8 mouse cellular contexts compared by ENCODE assay signal in the genomic region with DNA sequence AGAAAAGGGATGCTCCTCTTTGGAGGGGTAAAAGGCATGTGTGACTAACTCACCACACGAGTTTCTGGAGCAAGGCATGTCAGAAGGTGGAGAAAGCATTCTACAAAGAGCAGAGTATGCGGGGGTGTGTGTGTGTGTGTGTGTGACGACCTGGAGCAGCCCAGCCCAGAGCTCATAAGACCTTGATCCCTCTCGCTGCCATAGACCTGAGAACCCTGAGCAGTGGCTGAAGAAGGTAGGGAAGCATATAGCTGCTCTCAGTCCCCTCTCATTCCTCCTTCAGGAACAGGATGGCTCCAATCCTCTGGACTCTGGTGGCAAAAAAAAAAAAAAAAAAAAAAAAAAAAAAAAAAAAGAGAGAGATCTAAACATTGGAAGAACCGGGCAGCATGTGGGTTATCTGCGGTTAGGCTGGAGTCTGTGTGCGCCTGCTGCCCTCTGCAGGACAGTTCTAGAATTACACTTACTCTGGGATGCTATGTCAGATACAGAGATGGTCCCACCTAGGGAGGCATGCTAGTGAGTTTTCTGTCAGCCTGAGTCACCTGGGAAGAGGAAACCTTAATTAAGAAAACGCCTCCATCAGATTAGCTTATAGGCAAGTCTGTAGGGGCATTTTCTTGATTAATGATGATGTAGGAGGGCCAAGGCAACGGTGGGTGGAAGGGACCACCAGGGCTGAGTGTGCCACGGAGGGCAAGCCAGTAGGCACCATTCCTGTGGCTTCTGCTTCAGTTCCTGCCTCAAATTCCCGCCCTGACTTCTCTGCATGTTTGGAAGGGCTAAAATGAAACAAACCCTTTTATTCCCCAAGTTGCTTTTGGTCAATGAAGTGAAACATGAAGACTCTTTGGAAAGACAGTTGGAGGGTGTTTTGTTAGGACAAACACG. TPM values are rescaled to one million over a fixed set of nuclear protein-coding genes. Genes with fewer than 3 reads are reported as not detected.
A peak's percentile ranks its signal among the peaks of the same experiment; 100 is the strongest.
DNase-seq lines count a peak whose midpoint lies in the region; ATAC-seq lines count a peak whose summit lies in the region.

No protein-coding gene starts in this region.

- peaks cover 42% of the 10 kb centered on the region for H3K4me1 ChIP-seq in heart, embryonic 12.5 days (replicated peaks)
- H3K4me1 ChIP-seq in forebrain, embryonic 12.5 days, result peaks cover 66% of the 10 kb centered on the region
- H3K4me1 ChIP-seq in hindbrain, embryonic 14.5 days (replicated peaks; ENCODE audit: control insufficient read depth, insufficient read depth, low read length), result peaks cover 13% of the 10 kb centered on the region; the same call in 1 of the 2 replicates
- H3K4me1 ChIP-seq in midbrain, embryonic 10.5 days, result peaks cover 79% of the 10 kb centered on the region

- H3K9me3 ChIP-seq in heart, embryonic 12.5 days (replicated peaks), result no peaks in the 10 kb centered on the region
- H3K9me3 ChIP-seq in forebrain, embryonic 12.5 days, result no peaks in the 10 kb centered on the region
- H3K9me3 ChIP-seq in hindbrain, embryonic 14.5 days (ENCODE audit: control insufficient read depth, low read length), result no peaks in the 10 kb centered on the region
- no peaks in the 10 kb centered on the region for H3K9me3 ChIP-seq in midbrain, embryonic 10.5 days (replicated peaks)

- ATAC-seq in heart, embryonic 12.5 days (ENCODE audit: insufficient number of reproducible peaks, low FRiP score), result no peak
- ATAC-seq in forebrain, embryonic 12.5 days (ENCODE audit: low FRiP score), result peak; percentile 45
- peak; percentile 55 for ATAC-seq in hindbrain, embryonic 14.5 days (ENCODE audit: low FRiP score)

- H3K27me3 ChIP-seq in heart, embryonic 12.5 days (replicated peaks), result no peaks in the 10 kb centered on the region
- H3K27me3 ChIP-seq in forebrain, embryonic 12.5 days, result no peaks in the 10 kb centered on the region
- no peaks in the 10 kb centered on the region for H3K27me3 ChIP-seq in hindbrain, embryonic 14.5 days (ENCODE audit: control insufficient read depth, insufficient read depth, low read length)
- no peaks in the 10 kb centered on the region for H3K27me3 ChIP-seq in midbrain, embryonic 10.5 days (ENCODE audit: low read depth, poor library complexity, severe bottlenecking)

- H3K27ac ChIP-seq in heart, embryonic 12.5 days (ENCODE audit: poor library complexity, severe bottlenecking), result no peak overlapping the region
- H3K27ac ChIP-seq in forebrain, embryonic 12.5 days, result peak overlapping the region; percentile 59; the same call in 1 of the 2 replicates
- H3K27ac ChIP-seq in hindbrain, embryonic 14.5 days, result peak overlapping the region; percentile 52; the same call in 1 of the 2 replicates
- peak overlapping the region; percentile 79; the same call in 1 of the 2 replicates for H3K27ac ChIP-seq in midbrain, embryonic 10.5 days (replicated peaks)

- H3K4me3 ChIP-seq in heart, embryonic 12.5 days, result no peak overlapping the region
- no peak overlapping the region for H3K4me3 ChIP-seq in forebrain, embryonic 12.5 days (replicated peaks)
- no peak overlapping the region for H3K4me3 ChIP-seq in hindbrain, embryonic 14.5 days (replicated peaks; ENCODE audit: low read length)
- no peak overlapping the region for H3K4me3 ChIP-seq in midbrain, embryonic 10.5 days

- H3K9ac ChIP-seq in heart, embryonic 12.5 days, result no peak overlapping the region
- H3K9ac ChIP-seq in forebrain, embryonic 12.5 days, result no peak overlapping the region
- no peak overlapping the region for H3K9ac ChIP-seq in hindbrain, embryonic 14.5 days

- DNase-seq in heart, adult 8-10 months (ENCODE audit: low spot score), result peak; percentile 77
- peak; percentile 61 for DNase-seq in c-Kit-positive CD71-positive TER-119-positive erythroid progenitor cells, embryonic 14.5 days (ENCODE audit: low spot score)
- DNase-seq in hindbrain, embryonic 14.5 days (ENCODE audit: low spot score), result peak; percentile 95
- peak; percentile 88 for DNase-seq in left cerebral cortex, adult 18-20 months (ENCODE audit: low spot score in 2 of 2)
- DNase-seq in midbrain, embryonic 10.5 days (ENCODE audit: low spot score), result peak; percentile 78
- peak; percentile 37 for DNase-seq in spleen, adult 12 weeks (ENCODE audit: low spot score)

- H3K4me2 ChIP-seq in heart, embryonic 12.5 days, result no peak overlapping the region
- H3K4me2 ChIP-seq in forebrain, embryonic 12.5 days, result no peak overlapping the region
- no peak overlapping the region for H3K4me2 ChIP-seq in hindbrain, embryonic 14.5 days (replicated peaks)

- peaks cover 15% of the 10 kb centered on the region for H3K36me3 ChIP-seq in heart, embryonic 12.5 days
- H3K36me3 ChIP-seq in forebrain, embryonic 12.5 days (replicated peaks), result peaks cover 37% of the 10 kb centered on the region
- H3K36me3 ChIP-seq in hindbrain, embryonic 14.5 days (replicated peaks; ENCODE audit: control insufficient read depth, insufficient read depth), result peaks cover 26% of the 10 kb centered on the region
- H3K36me3 ChIP-seq in midbrain, embryonic 10.5 days, result peaks cover 55% of the 10 kb centered on the region

- 34% methylated on average over 12 of the region's 12 CpGs for WGBS in heart, embryonic 12.5 days
- WGBS in forebrain, embryonic 12.5 days, result 25% methylated on average over 12 of the region's 12 CpGs
- 19% methylated on average over 12 of the region's 12 CpGs for WGBS in hindbrain, embryonic 14.5 days
- 32% methylated on average over 12 of the region's 12 CpGs for WGBS in midbrain, embryonic 10.5 days

RNA-seq across cellular contexts. Expression of gene Rgma, which starts 47.2 kb away (rescaled TPM):
- 10 to 100 TPM; 52.3 to 84.3 (median 65.6) TPM for total RNA-seq in heart, adult 8-10 months (2022)
- polyA plus RNA-seq in heart, embryonic 12.5 days (2016; fragmentation: Nextera tagmentation; extraction: Ambion mirVana), result 3.5 and 3.7 TPM in 2 replicates
- polyA plus RNA-seq in forebrain, embryonic 12.5 days (2016; fragmentation: Nextera tagmentation; extraction: Ambion mirVana), result 37.3 and 42.3 TPM in 2 replicates
- 46.3 and 46.7 TPM in 2 replicates for polyA plus RNA-seq in hindbrain, embryonic 14.5 days (2014; fragmentation: Nextera tagmentation; extraction: Ambion mirVana)
- 10 to 100 TPM; 51.3 to 55.2 TPM for total RNA-seq in left cerebral cortex, adult 18-20 months (2021)
- polyA plus RNA-seq in midbrain, embryonic 10.5 days (2016; fragmentation: Nextera tagmentation; extraction: Ambion mirVana), result 51.2 and 65.4 TPM in 2 replicates

Comparison
In these comparisons a context has a peak if more than half of its experiments do, and no peak if none do; other contexts are left out.
1. DNase-seq: peak in every context shown above with its lines; median percentile 95 in hindbrain, embryonic 14.5 days; 88 in left cerebral cortex, adult 18-20 months; 78 in midbrain, embryonic 10.5 days; 77 in heart, adult 8-10 months; 61 in c-Kit-positive CD71-positive TER-119-positive erythroid progenitor cells, embryonic 14.5 days; 37 in spleen, adult 12 weeks.